Mouse (Mus musculus) cerebellum, adult 9-10 months (tissue): ENCODE measurements around the gene Gm21970.

Source experiments
- DNase-seq: peaks from one replicate; pipeline ENCODE4 v3.0.0; 2022

Gm21970 gene

DNA sequence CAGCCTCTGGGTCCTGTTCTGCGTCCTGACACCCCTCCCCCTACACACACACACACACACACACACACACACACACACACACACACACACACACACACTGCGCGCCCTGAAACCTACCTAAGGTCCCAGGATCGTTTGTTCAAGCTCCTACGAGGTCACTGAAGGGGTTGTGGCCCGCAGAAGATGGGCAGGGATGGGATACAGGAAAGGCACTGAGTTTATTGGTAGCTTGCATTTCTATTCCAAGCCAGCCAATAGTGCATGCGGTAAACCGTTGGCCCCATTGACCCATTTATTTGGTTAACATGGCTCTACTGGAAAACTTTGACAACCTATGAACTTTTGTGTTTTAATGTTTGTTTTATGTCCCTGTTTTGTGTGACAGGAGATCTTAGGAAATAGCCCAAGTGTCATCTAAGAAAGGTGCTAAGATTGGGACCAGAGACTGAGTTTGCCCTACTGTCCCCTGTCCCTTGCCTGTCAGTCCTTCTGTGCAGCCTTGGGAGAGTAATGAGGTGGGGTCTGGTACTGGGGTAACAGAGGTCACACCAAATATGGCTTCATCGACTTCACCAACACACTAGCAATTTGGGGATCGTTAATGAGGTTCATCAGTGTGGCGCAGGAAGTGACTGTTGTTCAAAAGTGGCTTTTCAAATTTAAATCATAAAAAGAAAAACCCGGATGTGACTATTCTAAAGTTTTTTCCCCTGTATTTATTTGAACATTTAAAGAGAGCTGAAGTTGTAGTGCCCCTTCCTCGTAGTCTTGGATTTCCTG, 17.9 kb upstream of the Gm21970 start:
- no peak for DNase-seq

DNA sequence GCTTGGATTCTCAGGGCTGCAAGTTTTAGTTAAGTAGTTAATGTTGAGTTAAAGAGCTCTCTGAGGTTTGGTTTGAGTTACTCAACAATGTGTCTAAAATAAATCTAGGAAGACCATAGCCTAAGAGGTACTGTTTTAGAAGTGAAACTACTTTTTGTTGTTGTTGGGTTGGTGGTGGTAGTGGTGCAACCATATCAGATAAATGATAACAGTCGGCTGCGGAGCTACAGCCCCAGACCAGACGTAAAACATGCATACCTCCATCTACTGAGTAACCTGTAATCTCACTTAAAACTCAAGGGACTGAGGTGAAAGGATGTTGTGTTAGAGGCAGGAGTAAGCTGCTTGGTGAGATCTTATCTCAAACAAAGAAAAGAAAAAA, 17.3 kb upstream of the Gm21970 start:
- DNase-seq, result no peak

DNA sequence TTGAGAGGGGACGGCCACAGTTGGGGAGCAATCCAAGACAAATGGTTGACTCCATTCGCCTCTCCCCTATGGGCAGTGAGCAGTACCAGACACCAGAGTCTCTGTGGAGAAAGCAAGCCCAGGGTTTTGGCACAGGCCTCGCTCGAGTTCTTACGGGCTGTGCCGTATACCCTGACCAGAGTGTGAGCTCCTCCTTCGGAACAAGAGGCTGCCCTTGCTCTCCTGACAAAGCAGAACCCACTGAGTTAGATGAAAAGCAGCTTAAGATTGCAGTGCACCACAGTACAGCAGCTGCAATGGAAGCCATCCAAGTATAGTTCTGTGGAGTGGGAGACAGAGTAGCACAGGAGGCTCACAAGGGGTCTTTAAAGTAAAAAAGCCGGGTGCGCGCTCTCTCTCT, 14.8 kb upstream of the Gm21970 start:
- no peak for DNase-seq

DNA sequence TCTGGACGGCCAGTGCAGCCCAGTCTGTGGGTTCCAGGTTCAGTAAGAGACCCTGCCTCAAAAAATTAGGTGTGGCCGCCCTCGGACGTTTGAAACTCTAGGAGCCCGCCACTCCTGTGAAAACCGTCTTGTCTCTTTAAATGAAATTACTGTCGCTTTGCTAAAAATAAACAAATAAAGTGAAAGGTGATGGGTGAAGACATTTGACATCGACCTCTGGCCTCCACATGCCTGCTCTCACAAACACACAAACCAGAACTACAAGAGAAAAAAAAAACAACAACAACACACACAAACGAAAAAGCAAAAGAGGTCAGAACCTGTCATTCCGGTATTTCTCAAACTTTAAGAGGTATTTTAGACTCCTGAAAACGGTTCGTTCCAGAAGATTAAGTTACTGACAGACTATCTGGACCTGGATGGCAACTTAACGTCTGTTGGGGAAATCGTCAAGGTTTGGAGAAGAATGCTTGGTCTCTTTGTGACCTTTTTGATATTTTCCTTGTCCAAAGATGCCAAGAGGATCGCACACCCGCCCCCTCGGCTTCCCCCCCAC, 13.0 kb upstream of the Gm21970 start:
- DNase-seq, result no peak

DNA sequence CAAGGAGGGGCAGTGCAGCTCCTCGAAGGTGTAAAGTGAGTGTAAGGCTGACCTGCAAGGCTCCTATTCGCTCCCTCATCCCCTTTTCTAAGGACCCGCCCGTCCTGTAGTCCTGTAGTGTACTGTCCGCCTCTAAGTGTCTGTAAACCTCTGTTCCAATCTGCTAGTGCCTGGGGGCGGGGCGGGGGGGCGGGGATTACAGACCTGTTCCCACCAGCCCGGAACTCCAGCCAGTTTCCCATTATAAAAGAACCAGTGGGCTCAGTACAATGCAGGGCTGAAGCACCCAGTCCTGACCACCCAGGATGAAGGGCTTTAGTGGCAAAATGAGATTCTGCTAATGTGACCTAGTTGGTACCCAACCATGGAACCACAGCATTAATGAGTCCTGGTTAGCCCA, 12.5 kb upstream of the Gm21970 start:
- no peak for DNase-seq

DNA sequence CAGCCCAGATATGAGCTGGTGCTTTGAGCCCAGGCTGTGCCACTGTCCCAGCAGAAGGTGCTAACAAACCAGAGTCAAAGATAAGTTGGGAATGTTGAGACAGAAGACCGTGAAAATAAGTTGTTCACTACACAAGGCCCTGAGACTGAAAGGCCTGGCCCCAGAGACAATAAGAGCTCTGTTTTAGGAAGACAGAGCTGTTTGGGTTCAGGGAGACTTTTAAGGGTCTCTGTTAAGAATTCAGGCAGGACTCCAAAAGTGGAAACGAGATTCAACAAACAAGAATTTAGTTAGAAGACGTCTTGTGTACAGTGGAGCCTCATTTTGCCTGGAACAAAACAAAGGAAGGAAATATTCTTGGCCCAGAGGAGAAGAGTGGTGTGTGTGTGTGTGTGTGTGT, 12.1 kb upstream of the Gm21970 start:
- DNase-seq, result no peak

DNA sequence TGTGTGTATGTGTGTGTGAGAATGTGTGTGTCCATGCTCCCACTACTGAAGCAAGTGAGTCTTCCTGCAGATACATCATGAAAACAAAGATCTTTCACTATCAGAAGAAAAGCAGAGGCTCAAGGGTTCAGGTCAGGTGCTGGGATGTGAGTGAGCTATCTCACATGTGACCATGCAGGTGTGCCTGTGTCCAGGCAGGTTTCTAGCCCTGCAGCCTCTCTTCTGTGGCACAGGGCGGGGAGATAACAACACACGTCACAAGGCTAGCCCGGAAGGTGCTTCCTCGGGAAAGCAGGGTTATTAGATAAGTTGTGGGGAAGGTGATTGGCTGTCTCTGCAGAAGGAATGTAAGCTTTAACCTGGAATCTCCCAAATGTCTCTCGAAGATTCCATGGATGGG, 11.4 kb upstream of the Gm21970 start:
- DNase-seq, result no peak

DNA sequence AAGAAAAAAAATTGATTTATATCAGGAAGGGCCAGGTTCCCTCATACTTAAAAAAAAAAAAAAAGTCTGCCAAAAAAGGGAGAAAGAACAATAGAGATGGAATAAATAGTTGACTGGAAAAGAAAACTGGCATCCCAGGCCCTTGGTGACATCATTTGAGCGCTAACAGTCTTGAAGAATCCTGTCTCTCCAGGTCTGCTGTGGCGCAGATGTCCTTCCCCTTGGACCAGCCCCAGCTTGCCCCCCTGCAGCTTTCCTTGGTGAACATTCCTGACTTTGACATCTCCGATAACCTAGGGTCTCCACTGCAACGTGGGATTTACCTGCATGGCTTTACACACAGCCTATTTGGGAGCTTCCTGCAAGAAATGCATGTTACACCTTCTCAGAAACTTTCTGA, 9.9 kb upstream of the Gm21970 start:
- DNase-seq, result no peak

DNA sequence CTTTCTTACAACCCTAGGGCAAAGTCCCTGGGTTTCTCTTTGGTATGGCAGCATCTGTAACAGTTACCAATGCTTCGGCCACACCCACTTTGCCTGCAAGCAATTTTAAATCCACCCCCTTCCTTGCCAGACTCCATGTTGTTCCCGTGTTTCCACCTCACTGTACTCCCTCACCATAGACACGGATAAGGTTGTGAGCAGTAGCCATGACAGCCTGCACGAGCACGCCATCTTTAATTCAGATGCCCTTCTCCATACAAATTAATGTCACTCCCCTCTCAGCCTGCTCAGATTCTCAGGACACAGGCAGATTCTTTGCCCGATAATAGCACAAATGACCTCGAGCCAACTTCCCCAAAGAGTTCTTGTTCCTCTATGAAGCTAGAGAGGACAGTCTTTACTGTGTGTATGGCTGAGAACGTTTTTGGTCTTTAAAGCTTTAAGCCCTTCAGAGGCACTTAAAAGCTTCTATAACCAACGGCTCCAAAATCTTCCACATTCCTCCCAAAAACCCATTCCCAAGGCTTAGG, 9.2 kb upstream of the Gm21970 start:
- no peak for DNase-seq

DNA sequence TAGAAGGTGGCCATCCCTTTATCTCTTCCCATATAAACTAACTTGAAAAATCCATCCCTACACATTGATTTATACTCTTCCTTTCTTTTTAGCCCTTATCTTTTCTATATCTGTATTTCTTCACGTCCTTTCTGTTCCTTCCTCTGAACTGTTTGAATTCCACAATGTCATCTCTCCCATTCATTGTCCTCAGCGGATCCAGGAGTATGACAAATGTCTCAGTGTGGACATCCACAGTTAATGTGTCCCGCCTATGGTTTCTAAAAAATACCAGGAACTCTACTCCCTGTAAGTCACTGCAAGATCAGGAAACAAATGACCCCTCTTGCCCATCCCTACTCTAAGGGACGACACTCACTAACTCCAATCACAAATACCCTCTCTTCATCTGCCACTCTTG, 7.3 kb upstream of the Gm21970 start:
- no peak for DNase-seq

DNA sequence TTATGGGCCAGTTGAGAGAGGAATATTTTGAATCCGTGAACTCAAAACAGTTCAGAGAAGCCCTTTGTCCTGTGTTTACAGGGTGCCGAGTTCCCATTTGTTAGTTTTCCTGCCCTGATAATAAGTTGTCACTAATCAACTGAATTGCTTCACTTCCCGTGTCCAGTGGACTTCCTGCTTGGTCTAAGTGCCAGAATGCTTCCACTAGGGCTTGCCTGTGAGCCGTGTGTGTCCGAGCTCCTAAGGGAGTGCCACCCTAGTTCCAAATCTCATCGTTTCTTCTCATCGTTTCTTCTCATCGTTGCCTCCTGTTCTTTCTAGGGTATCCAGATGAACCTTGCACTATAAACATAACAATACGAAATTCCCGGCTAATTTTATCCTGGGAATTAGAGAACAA, 5.9 kb upstream of the Gm21970 start:
- DNase-seq, result no peak

DNA sequence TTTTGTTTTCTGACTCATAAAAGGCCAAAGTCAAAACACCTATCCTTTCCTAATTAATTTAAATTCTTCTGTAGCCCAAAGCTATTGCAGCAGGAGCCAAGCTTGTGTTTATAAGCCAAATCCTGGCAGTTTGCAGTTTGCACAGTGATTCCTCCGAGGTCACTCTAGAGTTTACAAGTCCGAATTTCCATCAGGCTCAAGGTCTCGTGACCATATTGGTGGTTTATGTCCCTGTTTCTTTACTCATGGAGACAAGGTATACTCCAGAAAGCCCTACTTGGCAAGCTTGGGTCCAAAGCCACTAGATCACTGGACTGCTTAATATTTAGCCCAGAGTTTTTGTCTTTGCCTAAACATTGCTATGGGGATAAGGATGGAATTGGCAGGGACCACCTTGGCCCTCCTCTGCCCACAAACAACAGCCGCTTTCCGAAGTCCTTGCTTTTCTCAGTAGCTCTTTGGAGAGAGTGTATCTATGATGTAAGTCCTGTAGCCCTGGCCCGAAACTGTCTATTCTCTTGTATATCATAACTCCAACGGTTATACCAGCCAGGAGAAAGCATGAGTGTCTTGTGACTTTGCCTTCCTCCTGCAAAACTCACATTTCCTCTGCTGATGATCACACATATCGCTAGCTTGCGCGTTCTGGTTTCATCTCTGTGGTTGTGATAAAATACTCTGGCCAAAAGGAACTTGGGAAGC, 5.0 kb upstream of the Gm21970 start:
- DNase-seq, result no peak

DNA sequence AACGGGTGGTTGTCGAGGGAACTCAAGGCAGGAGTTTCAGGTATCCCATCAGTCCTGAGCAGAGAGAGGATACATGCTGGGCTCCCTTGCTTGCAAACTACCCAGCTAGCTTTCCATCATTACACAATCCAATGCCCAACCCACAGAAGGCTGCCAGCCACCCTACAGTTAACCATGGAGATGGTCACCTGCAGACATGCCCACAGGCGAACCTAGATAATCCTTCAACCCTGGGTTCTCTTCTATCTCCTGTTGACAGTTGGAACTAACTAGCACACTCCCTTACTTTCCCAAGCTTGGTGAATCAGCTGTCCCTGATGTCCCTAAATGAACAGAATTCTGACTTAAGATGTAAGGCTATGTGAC, 4.4 kb upstream of the Gm21970 start:
- no peak for DNase-seq

DNA sequence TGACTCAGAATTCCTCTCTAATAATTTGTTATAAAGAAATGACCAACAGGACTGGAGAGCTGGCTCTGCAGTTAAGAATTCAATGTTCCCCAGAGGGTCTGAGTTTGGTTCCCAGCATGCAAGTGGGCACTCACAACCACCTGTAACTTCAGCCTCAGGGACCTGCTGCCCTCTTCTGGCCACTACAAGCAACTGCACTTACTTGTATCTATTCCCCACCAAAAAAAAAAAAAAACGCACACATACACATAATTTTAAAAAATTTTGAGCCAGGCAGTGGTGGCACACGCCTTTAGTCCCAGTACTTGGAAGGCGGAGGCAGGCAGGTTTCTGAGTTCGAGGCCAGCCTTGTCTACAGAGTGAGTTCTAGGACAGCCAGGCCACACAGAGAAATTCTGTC, 1.4 kb upstream of the Gm21970 start:
- no peak for DNase-seq

DNA sequence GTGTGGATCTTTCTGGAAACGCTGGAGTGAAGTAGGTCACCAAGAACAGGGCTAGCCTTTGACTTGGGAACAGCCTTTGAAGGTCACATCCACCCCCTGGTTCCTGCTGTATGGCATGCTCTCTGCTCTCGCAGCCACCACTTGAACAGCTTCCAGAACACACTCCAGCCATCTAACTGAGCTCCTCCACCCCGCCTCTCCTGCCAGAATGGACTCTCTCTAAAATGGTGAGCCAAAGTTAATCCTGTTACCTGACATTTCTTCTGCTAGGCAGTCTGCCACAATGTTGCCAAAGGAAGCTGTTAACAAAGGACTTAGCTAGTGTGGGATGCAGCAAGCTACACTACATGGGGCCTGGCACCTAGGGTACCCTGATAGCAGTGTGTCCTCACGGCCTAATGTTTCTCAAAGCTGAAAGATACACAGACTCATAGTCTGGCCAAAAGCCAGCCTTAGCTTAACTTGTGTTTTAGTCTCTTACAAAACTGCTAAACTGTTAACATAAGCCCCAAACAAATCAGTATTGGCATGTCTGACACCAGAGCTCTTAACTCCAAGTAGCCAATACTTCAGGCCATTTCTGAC, 3.4 kb downstream of the Gm21970 start:
- DNase-seq, result no peak

DNA sequence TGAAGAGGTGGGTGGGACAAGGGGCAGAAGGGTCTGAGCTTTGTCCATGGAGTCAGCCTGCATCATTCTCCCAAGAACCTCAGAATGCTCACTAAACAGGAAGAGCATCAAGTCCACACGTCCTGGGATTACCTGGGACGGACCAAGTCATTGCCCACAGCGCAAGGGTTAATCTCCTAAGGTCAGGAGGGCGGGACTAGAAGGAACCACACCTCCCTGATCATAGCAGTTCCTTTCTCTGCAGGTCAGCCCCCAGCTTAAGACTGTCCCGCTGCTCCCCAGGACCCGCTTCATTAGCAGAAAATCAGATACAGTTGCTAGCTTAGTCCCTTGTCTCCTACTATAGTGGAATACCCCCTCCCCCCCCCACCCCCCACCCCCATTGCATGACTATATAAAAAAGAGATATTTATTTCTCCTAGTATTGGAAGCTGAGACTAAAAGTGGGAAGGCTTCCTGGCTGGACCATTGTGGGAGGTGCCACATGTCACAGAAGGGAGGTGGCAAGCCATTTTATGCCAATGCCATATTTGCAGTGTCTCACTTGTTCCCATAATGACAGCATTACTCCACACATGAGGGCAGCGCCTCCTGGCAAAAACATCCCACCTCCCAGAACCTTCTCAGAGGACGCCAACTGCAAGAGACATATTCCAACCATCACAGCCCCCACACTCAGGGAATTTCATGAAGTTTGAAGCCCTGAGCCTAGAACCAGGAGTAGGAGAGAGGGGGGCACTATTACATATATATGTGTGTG, 4.3 kb downstream of the Gm21970 start:
- DNase-seq, result no peak

DNA sequence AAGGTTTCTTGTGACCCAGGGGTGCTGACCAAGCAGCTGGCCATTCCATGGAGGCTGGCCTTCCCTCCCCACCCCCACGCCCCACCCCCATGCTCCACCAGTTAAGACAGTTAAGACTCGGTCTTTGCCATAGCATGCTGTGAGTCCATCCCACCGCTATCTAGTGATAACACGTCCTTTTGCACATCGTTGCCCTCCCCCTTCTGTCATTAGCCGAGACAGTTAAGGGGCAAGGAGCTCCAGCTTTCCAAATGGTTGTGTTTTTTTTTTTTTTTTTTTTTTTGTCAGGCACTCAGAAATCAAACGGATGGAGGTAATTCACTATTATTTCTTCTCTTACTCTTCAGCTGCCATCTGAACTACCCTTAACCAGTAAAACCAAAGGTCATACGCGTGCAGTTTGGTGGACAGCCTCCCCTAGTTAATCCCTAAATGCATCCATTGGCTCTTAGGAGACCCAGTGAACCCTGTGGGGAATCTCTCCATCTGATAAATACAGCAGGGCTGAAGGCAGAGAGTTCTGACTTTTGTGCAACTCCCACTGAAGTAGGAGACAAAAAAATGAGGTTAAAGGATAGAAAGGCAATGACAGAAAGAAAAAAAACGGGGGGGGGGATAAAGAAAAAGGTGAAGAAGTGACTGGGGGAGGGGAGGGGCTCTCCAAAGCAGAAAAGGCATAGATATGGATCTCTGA, 5.5 kb downstream of the Gm21970 start:
- no peak for DNase-seq

DNA sequence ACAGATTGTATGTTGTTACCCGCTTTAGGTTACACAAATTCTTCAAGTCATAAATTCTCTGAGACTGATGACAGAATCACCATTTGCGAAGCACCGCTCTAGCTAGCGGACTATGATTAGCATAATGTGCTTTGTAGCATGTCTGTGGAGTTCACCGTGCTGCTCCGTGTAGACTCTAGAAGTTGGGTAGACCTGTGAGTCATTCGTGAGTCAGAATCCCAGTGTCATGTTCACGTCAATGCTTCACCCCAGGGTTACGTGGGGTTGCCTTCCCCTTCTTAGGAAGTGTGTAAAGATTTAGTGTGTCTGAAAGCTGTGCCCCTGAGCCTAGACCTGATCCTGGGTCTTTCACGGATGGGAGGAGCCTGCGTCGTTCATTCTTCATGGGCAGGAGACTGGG, 6.5 kb downstream of the Gm21970 start:
- no peak for DNase-seq

DNA sequence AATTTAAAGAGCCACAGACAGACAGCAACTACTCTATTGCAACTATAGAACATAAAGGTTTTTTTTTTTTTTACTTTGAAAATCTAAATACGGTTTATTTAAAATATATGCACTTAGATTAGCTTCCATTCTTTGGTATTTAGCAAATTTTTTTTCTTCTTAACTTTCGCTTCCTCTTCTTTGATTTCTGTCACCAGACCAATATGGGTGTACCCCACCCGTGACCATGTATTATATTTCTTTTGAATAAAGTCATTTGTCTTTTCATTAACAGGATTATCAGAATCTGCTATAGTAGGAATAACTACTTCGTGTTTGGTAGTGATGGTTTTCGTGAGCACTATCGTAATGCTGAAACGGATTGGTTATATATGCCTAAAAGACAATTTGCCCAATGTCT, 7.4 kb downstream of the Gm21970 start:
- no peak for DNase-seq

DNA sequence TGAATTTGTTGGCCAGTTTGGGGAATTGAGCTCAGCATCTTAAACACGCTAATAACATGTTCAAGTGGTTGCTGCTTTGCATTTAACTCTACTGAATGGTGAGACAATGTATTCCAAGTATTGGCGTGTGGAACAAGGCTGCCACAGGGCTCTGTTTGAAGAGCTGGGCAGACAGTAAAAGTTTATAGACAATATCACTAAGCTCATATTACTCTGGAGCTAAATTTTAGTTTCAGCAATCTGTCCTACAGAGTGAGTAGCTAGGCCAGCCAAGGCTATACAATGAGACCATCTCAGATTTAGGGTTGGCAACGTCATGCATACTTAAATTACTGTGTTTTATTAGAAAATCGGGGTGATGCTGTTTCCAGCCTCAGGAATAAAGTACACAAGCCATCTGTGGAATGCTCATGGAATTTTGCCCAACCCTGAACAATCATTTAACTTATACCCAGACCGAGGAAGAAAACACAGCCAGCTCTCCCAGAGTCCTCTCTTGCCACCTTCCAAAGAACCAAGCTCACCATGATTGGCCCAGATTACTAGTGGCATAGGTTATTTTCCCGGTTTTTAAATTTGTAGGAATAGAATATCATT, 10.1 kb downstream of the Gm21970 start:
- no peak for DNase-seq

DNA sequence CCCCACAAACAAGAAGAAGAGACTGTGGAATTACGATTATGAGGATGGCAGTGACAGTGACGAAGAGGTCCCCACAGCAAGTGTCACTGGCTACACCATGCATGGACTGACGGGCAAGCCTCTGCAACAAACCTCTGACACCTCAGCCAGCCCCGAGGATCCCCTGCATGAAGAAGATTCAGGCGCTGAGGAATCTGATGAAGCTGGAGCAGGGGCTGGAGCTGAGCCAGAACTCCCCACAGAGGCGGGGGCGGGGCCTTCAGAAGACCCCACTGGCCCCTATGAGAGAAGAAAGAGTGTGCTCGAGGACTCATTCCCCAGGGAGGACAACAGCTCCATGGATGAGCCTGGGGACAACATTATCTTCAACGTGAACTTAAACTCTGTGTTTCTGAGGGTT, 12.3 kb downstream of the Gm21970 start:
- no peak for DNase-seq

DNA sequence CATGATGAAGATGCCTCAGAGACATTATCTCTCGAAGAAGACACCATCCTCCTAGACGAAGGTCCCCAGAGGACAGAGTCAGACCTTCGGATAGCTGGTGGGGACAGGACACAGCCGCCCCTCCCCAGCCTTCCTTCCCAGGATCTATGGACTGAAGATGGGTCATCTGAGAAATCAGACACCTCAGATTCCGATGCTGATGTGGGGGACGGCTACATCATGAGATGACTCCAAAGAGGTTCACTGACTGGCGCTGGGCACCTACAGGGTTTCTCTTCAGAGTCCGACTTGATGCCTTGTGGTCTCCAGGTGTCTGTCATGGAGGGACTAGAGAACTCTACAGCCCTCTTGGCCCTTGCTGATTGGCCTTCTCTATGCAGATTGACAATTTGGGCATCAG, 12.7 kb downstream of the Gm21970 start:
- DNase-seq, result no peak
